Mouse (Mus musculus) small intestine, adult 2 months (tissue): ENCODE data around the gene Apoa1.

ENCODE experiments used
- CTCF ChIP-seq: fragments of 200-500 bp; IDR thresholded peaks from 2 replicates; pipeline ENCODE4 v1.5.1; 2012; ENCODE audit warnings: low read depth, mild to moderate bottlenecking, control low read depth, inconsistent platforms, low read length, moderate library complexity, mixed read lengths; ENCODE audit not compliant: insufficient replicate concordance, insufficient read length; ENCODE audit errors: extremely low read depth
- POLR2A ChIP-seq: fragments of 200-500 bp; IDR thresholded peaks from 2 replicates; pipeline ENCODE4 v1.6.1; 2012; ENCODE audit warnings: low read depth, mild to moderate bottlenecking, control low read depth, inconsistent platforms, low read length, moderate library complexity

DNA sequence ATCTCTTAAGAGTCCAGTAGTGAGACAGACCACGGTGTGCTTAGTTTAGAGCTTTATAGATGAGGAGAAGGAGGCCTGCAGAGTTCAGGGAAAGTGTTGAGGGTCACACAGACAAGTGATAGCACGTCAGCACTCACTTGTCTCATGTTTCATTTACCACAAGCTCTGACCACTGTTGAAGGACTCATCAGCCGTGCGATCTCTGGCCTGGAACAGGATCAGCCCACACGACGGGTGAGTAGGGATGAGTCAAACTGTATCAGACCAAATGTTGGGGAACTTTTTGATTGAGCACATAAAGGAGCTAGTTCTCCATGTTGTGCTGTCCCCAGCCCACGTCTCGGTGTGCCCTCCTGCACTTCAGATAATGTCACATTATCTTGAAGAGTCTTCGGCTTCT is 46.1 kb downstream of the Apoa1 start:
- TF ChIP-seq POLR2A (no peak), CTCF (no peak)
